Mouse (Mus musculus) myocyte (in vitro differentiated cells): ENCODE data around the gene Kif24.

ENCODE experiments used
- E2F4 ChIP-seq: IDR thresholded peaks from one replicate; pipeline ENCODE4 v1.6.1; 2011; ENCODE audit warnings: mild to moderate bottlenecking, control low read depth, moderate library complexity; ENCODE audit not compliant: insufficient read depth
- POLR2A ChIP-seq: IDR thresholded peaks from one replicate; pipeline ENCODE4 v1.6.1; 2011; ENCODE audit warnings: low read depth, mild to moderate bottlenecking, control low read depth, moderate library complexity; ENCODE audit not compliant: insufficient read length
- POLR2AphosphoS2 ChIP-seq: IDR thresholded peaks from one replicate; pipeline ENCODE4 v1.6.1; 2011; ENCODE audit warnings: low read depth, control low read depth; ENCODE audit not compliant: insufficient read length
- TCF3 ChIP-seq: IDR thresholded peaks from one replicate; pipeline ENCODE4 v1.6.1; 2011; ENCODE audit warnings: low read depth, control low read depth; ENCODE audit not compliant: insufficient read length

GRCm38 (mm10) chr4:41416966-41417365 is 47.7 kb downstream of the Kif24 start:
- TF ChIP-seq POLR2A (no peak), E2F4 (no peak), TCF3 (no peak), POLR2AphosphoS2 (no peak)
